Mouse (Mus musculus): ENCODE measurements around the gene Cisd1. TPM values are rescaled to one million over a fixed set of nuclear protein-coding genes. Genes with fewer than 3 reads are reported as not detected.

Cisd1 gene
- polyA plus RNA-seq (2017; shearing (Covaris generic)) = 33.2 TPM

DNA sequence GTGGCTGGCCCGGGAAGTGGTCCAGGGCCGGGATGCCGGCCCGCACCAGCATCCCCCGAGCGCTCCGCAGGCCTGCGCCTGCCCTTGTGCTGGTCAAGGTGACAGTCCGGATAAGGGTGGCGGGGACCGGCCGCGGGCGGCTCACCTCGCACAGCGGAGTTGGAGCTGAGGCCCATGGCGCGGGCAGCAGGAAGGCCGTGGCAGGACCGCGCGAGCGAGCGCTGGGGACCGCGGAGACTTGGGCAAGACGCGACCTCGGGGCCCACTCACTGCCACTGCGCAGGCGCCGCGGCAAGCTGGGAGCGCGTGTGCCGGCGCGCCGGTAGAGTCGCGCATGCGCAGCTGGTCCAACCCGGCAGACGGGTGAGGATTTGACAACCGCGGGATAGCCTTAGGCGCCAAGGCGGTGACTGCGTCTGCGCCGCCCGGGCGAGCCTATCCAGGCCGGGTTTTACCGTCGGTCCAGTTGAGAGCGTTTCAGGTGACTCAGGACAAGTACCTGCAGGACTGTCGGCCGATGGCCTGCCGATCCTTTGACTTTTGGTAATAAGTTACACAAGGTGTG is at the start of gene Cisd1:
Gene Cisd1, minus strand, starts transcription at position 376 of the 565 bp plus-strand sequence.

DNA sequence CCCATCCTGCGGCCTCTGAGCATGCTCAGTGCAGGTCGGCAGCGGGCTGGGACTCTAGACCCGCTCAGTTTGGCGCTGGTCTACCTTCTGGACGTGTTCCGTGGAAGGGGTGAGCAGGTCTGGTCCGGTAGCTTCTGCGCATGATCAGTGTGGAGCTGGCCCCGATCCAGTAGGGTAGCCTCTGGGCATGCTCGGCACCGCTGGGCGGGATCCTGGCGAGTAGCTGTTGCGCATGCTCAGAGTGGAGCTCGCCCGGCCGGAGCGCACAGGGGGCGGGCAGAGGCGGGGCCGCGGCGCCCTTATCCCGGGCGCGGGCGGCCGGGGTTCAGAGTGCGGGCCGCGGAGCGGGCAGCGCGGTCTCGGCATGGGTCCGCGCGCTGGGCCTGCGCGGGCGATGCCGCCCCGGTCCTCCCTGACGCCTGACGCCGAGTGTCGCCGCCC is 2.8 kb upstream of the Cisd1 start, which contains the start of gene Ipmk:
Gene Ipmk, plus strand, starts transcription at position 255 of the 441 bp plus-strand sequence.

DNA sequence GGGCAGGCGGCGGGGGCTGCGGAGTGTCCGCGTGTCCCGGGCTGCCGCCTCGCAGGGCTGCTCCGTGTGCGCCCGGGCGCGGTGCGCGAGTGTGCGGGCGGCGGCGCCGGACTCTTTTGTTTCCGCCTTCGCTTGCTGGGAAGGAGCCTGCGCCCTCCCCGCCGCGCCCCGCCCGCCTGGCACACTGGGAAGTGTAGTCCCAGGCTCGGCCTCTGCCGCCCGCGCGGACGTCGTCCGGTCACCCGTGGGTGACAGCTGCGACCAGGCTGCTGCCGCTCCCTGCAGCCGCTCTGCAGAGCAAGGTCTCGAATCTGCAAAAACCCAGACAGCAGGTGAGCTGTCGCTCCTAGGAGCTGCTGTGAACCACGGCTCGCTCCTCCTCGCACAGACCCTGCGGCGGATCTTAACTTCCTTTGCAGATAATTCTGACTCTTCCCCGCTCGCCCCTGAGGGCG is 59.6 kb downstream of the Cisd1 start, which contains the start of gene Ube2d1:
Gene Ube2d1, minus strand, starts transcription at position 137 of the 455 bp plus-strand sequence.

Other genes with a start within 250 kb of the Cisd1 start
- gene Bicc1, start 185.3 kb downstream of the Cisd1 start, polyA plus RNA-seq (2017; shearing (Covaris generic)) = not detected
- 137 TPM for gene Tfam, start 106.7 kb downstream of the Cisd1 start, polyA plus RNA-seq (2017; shearing (Covaris generic))
- gene Ube2d1, start 59.7 kb downstream of the Cisd1 start, polyA plus RNA-seq (2017; shearing (Covaris generic)) = 14.4 TPM
- 3.0 TPM for gene Ipmk, start 2.8 kb upstream of the Cisd1 start, polyA plus RNA-seq (2017; shearing (Covaris generic))